Mouse (Mus musculus) gastrocnemius, adult 18-20 months (tissue): ENCODE data around the gene Prox1. TPM values are rescaled to one million over a fixed set of nuclear protein-coding genes. Genes with fewer than 3 reads are reported as not detected.

Experiments
- DNase-seq: peaks from one replicate; pipeline ENCODE4 v3.0.0; 2021; ENCODE audit warnings: low spot score
- total RNA-seq, 2 experiments: library from RNA; stranded (reverse); gene quantifications; 2 replicates each; pipeline ENCODE4 v1.2.3; 2021

Prox1 gene
- total RNA-seq, 2 experiments from 2014 or later = 2.1 to 3.0 TPM

DNA sequence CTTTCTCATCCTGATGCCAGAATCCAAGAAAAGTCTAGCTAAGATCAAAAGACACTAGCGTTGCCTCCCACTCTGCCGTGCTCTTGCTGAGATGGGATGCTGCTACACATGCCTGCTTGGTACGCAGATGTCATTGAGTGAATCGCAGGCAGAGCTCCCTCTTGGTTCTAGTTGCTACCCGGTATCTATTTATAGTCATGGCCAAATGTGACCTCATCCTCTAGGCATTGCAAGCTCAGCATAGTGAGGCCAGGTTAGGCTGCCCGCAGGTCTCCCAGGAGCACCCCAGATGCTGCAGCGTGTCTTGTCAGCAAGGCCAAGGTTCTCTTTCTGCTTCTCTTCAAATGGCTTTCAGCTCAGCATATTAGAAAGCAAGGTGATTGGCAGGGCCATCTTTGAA, 84.8 kb downstream of the Prox1 start:
- DNase-seq = no peak

DNA sequence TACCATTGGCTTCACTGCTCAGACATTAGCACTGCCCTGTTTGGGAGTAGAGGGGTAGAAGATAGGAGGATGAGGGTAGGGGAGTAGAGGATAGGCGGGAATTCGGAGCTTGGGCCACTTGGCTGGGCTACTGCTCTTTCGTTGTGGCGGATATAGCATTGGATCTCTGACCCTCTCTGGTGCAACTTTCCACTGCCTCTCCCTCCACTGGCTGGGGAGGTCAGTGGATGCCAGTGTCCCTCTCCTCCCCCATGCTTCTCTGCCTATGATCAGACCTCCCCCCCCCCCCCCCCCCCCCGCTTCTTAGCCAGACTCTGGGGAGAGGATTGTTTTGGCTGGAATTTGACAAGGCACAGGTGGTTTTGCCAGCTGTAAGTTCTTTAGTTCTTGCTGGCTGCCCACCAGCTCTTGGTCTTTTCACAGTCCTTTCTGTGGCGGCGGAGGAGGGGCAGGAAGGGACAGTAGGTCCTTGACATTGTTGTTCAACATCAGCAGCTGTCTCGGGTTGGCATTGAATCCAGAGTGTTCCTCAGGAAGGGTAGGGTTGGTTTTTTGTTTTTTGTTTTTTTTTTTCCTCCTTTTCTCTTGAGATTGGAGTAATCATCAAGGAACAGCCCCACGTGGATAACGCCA, 90.8 kb downstream of the Prox1 start:
- no peak for DNase-seq

DNA sequence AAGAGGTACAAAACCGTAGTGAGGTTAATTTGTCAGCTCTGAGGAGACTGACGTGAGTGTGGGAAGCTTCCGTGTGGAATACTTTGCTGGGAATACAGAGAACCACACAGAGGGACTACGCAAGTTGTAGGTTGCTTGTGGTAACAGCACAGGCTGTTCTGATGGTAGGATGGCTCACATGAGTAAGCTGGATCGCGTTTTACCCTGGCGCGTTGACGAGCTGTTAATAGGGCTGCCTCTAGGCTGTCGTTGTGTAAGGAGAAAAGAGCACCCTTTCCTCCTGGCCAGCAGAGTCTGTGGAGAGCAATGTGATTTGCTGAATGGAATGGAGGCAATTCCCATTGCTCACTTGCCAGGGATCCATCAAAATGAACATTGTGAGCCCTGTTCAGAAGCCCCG, 93.9 kb downstream of the Prox1 start:
- DNase-seq = no peak

Other genes starting within 250 kb of the Prox1 start
- 100 to 1,000 TPM; 316 to 319 TPM for gene Smyd2, start 248.4 kb downstream of the Prox1 start, total RNA-seq